Mouse (Mus musculus) adrenal gland, postnatal 0 days (tissue): ENCODE data around the gene Lats1. TPM values are rescaled to one million over a fixed set of nuclear protein-coding genes. Genes with fewer than 3 reads are reported as not detected.

ENCODE experiments used
- polyA plus RNA-seq: library from polyadenylated mRNA; unstranded; fragments of >200 nt; fragmentation: Nextera tagmentation; extraction: Ambion mirVana; gene quantifications from 2 replicates; pipeline ENCODE4 v1.2.1, GENCODE M21; 2015

The Lats1 gene
- 4.7 and 4.8 TPM in 2 replicates for polyA plus RNA-seq

GRCm38 (mm10) chr10:7680731-7681301 is at the start of gene Lats1, which contains the start of gene Pcmt1:
Gene Lats1 (plus strand): TSS chr10:7681214.
Gene Pcmt1 (minus strand): TSS chr10:7681136.

GRCm38 (mm10) chr10:7667342-7667802 is 13.6 kb upstream of the Lats1 start, which contains the start of gene Nup43:
Gene Nup43 (plus strand): TSS chr10:7667503.

GRCm38 (mm10) chr10:7725751-7726500 is 44.9 kb downstream of the Lats1 start, which contains the start of gene Katna1:
Gene Katna1 (plus strand): TSS chr10:7726000.

Other genes starting within 250 kb of the Lats1 start
- 2.5 and 2.7 TPM in 2 replicates for gene Ulbp1, start 207.6 kb upstream of the Lats1 start, polyA plus RNA-seq
- gene Lrp11, start 91.4 kb upstream of the Lats1 start, polyA plus RNA-seq, result 17.4 and 27.1 TPM in 2 replicates
- gene Nup43, start 13.7 kb upstream of the Lats1 start, polyA plus RNA-seq, result 24.4 and 27.2 TPM in 2 replicates
- gene Pcmt1, start 78 bp upstream of the Lats1 start, polyA plus RNA-seq, result 98.4 and 112 TPM in 2 replicates
- gene Katna1, start 44.8 kb downstream of the Lats1 start, polyA plus RNA-seq, result 29.4 and 37.7 TPM in 2 replicates
- gene Ginm1, start 111.6 kb downstream of the Lats1 start, polyA plus RNA-seq, result 205 and 321 TPM in 2 replicates
- gene Ppil4, start 111.7 kb downstream of the Lats1 start, polyA plus RNA-seq, result 19.2 and 26.1 TPM in 2 replicates
- 0.08 and 0.12 TPM in 2 replicates for gene Zc3h12d, start 151.3 kb downstream of the Lats1 start, polyA plus RNA-seq